Mouse (Mus musculus) thymus, adult 2 months (tissue): Measurements from ENCODE around the gene Nt5c3b. TPM values are rescaled to one million over a fixed set of nuclear protein-coding genes. Genes with fewer than 3 reads are reported as not detected.

Source experiments
- DNase-seq: peaks from one replicate; pipeline ENCODE4 v3.0.0; 2021
- H3K27ac ChIP-seq: fragments of 200-500 bp; 2 replicates; pipeline ENCODE4 v1.5.1; 2012; ENCODE audit warnings: low read length, control low read depth; ENCODE audit not compliant: control insufficient read depth, insufficient read depth
- H3K27me3 ChIP-seq: fragments of 200-500 bp; 2 replicates; pipeline ENCODE4 v1.6.1; 2012; ENCODE audit warnings: mild to moderate bottlenecking, low read length, moderate library complexity, mixed read lengths; ENCODE audit not compliant: control insufficient read depth, insufficient read depth
- H3K36me3 ChIP-seq: fragments of 200-500 bp; 2 replicates; pipeline ENCODE4 v1.6.1; 2012; ENCODE audit warnings: mild to moderate bottlenecking, low read length, moderate library complexity; ENCODE audit not compliant: control insufficient read depth, insufficient read depth
- H3K4me1 ChIP-seq: fragments of 200-500 bp; replicated peaks from 2 replicates; pipeline ENCODE4 v1.6.1; 2012; ENCODE audit warnings: low read length; ENCODE audit not compliant: control insufficient read depth, insufficient read depth
- H3K4me3 ChIP-seq: fragments of 200-500 bp; 2 replicates; pipeline ENCODE4 v1.5.1; 2012; ENCODE audit warnings: mild to moderate bottlenecking, low read length, control low read depth, moderate library complexity; ENCODE audit not compliant: control insufficient read depth, insufficient read depth
- CTCF ChIP-seq: fragments of 200-500 bp; IDR thresholded peaks from 2 replicates; pipeline ENCODE4 v1.5.1; 2012; ENCODE audit warnings: mild to moderate bottlenecking, control low read depth, low read length, moderate library complexity, borderline replicate concordance; ENCODE audit not compliant: control insufficient read depth, poor library complexity, insufficient read depth; ENCODE audit errors: extremely low read depth
- POLR2A ChIP-seq: fragments of 200-500 bp; IDR thresholded peaks from 2 replicates; pipeline ENCODE4 v1.6.1; 2012; ENCODE audit warnings: mild to moderate bottlenecking, low read length, control low read depth, moderate library complexity; ENCODE audit not compliant: control insufficient read depth, poor library complexity, insufficient read depth; ENCODE audit errors: extremely low read depth
- WGBS: fragments of 180-500 bp; shearing (Covaris S2); methylation state at CpG from one replicate; pipeline ENCODE4 v1.1.7; 2018; 5-methylcytosine and 5-hydroxymethylcytosine counted together
- polyA plus RNA-seq: library from polyadenylated mRNA; depleted of rRNA; stranded (reverse); fragments of >200 nt; gene quantifications from 2 replicates; pipeline ENCODE4 v1.2.3, GENCODE M21; 2012

Gene Nt5c3b
- polyA plus RNA-seq, 1 experiment: 136 TPM

GRCm38 (mm10) chr11:100399727-100400538, 41.7 kb downstream of the Nt5c3b start:
- 87% methylated on average over 12 of the region's 12 CpGs for WGBS
- H3K4me1 ChIP-seq: peaks cover 47% of the 10 kb centered on the region
- H3K36me3 ChIP-seq: no peaks in the 10 kb centered on the region
- H3K27me3 ChIP-seq: no peaks in the 10 kb centered on the region
- no peak overlapping the region for H3K4me3 ChIP-seq
- H3K27ac ChIP-seq: peak overlapping the region; percentile 20; the same call in 1 of the 2 replicates
- no peak for DNase-seq
- TF ChIP-seq POLR2A: no peak

- Histone ChIP-seq H3K4me3 (no peak overlapping the region), H3K36me3 (no peaks in the 10 kb centered on the region), H3K27ac (peak overlapping the region; percentile 89), H3K4me1 (peaks cover 52% of the 10 kb centered on the region), H3K27me3 (no peaks in the 10 kb centered on the region)
- TF ChIP-seq POLR2A (no peak), CTCF (no peak)
- WGBS: 24% methylated on average over 9 of the region's 9 CpGs
- peak; percentile 59 for DNase-seq
Measured at GRCm38 (mm10) chr11:100399320-100399719, 42.3 kb downstream of the Nt5c3b start.

- no peak overlapping the region for H3K27ac ChIP-seq
Measured at GRCm38 (mm10) chr11:100398517-100398916, 43.1 kb downstream of the Nt5c3b start.

GRCm38 (mm10) chr11:100397600-100398389, 43.8 kb downstream of the Nt5c3b start, which contains the start of gene Jup:
Gene Jup, minus strand, starts transcription at chr11:100397763.
- Histone ChIP-seq H3K27ac (peak within 1 kb of the TSS; percentile 32), H3K4me3 (peak within 1 kb of the TSS; percentile 60), H3K27me3 (no peaks in the 10 kb centered on the region), H3K4me1 (peaks cover 61% of the 10 kb centered on the region), H3K36me3 (no peaks in the 10 kb centered on the region)
- WGBS: 8% methylated on average over 37 of the region's 37 CpGs
- peak; percentile 94 for DNase-seq
- TF ChIP-seq POLR2A (peak; percentile 71; the same call in 1 of the 2 replicates), CTCF (0 out of 2 replicates have a peak, but pooled peaks have one; percentile 6)

More at GRCm38 (mm10) chr11:100398517-100398916, 43.1 kb downstream of the Nt5c3b start:
- Histone ChIP-seq H3K4me3 (no peak overlapping the region), H3K4me1 (peaks cover 57% of the 10 kb centered on the region), H3K27me3 (no peaks in the 10 kb centered on the region), H3K36me3 (no peaks in the 10 kb centered on the region)
- TF ChIP-seq CTCF (no peak), POLR2A (no peak)
- no peak for DNase-seq
- 90% methylated on average over 7 of the region's 7 CpGs for WGBS

GRCm38 (mm10) chr11:100396886-100397599, 44.6 kb downstream of the Nt5c3b start:
- WGBS: 4% methylated on average over 42 of the region's 42 CpGs
- peak; percentile 67 for DNase-seq
- no peaks in the 10 kb centered on the region for H3K27me3 ChIP-seq
- peak; percentile 47; the same call in 1 of the 2 replicates for TF ChIP-seq CTCF
- 0 out of 2 replicates have a peak, but pooled peaks have one; percentile 28 for TF ChIP-seq POLR2A
- peak overlapping the region; percentile 60 for H3K4me3 ChIP-seq
- peak overlapping the region; percentile 32 for H3K27ac ChIP-seq
- H3K4me1 ChIP-seq: peaks cover 61% of the 10 kb centered on the region
- H3K36me3 ChIP-seq: no peaks in the 10 kb centered on the region
